Mouse (Mus musculus) lung, postnatal 36 days (tissue): ENCODE data around the gene Olfr17.
A peak's percentile ranks its signal among the peaks of the same experiment; 100 is the strongest.
"Not testable (repeated sequence)": the region's sequence is repeated elsewhere in the genome, so short reads cannot be mapped to it uniquely, and the experiment has no call there.

Experiments used
- DNase-seq: peaks from one replicate; pipeline ENCODE4 v3.0.0; 2022; ENCODE audit warnings: mixed read lengths

The Olfr17 gene

DNA sequence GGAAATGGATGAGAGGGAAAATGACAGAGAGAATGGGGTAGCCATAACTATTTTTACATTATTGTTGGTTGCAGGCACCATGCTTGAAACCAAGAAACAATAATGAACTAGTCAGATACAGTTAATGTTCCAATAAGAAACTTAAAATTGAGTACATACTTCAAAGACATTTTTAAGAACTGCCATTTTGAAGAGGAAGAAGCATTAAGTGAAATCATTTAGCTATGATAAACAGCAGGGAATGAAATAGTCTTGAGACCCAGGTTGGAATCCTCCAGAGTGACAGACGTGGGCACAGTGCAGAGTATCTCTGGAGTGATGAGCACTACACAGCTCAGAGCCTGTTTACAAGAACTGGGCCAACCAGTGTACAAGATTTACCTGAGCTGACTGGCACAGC is at the start of gene Olfr17:
Gene Olfr17 (plus strand): TSS at position 301 of the 400 bp plus-strand sequence.
- no peak for DNase-seq

DNA sequence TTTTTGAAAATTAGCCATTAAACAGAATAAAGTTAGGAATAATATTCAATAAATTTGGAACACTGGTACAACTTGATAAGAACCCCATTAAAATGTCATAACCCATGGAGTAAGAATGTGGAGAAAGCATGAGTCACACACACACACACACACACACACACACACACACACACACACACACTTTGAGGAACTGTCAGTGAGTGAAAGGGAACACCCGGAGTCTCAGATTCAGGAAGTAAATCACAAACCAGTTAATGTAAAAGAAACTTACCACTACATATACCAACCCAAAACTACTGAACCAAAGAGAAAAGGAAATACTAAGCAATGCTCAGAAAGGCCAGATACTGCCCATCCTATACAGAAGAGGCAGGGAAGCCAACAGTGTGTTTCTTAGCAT is 48.6 kb upstream of the Olfr17 start:
- peak; percentile 7 for DNase-seq

DNA sequence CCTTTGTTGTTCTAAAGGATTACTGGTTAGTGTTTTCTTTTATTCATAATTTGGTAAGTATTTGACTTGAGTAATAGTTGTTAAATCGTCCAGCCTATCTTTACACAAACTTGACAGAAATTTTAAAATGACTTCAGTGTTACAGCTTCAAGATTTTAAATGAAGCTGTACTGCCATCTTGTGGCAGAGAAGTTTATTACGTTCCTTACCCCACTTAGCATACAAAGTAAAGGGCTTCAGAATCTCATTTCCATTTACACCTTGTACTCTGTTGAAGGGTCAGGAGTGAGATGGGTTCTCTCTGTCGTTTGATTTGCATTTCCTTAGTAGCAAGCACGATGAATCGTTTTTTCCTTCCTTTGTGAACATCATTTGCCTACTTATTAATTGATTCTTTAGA is 47.2 kb upstream of the Olfr17 start:
- peak; percentile 66 for DNase-seq

DNA sequence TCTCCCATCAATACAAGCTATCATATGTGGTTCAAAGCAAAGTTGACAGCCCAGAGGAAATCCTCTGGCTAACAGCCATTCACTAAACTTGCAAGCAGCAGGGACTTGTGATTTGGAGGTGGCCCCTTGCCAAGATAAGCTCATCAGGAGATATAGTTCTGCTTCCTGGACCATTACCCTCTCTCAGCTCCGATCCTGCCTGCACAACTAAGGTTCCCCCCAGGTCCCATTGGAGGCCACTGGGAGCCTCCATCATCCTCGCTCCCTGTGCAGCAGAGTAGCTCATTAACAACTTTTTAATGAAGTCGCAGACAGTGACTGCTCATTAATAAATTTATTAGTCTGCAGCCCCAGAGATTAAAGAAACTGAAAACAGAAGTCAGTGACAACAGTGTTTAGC is 45.4 kb upstream of the Olfr17 start:
- no peak for DNase-seq

DNA sequence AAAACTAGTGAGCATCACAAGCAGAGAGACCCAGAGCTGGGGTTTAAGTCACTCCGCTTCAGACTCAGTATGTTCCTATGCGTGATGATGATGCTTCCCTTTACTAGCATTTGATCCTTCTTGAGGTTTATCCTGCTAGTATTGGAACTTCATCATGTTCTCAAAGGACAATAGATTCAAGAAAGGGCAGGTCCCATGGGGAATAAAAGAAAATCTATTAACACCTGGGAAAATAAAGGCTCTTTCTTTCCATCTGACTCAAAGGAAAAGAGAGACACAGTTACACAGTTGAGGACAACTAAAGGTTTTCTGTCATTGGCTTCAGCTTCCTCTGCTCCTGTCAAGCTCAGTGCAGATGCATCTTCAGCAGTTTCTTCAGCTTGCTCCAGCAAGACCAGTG is 22.3 kb upstream of the Olfr17 start, which contains the start of gene Olfr714:
Gene Olfr714 (plus strand): TSS at position 301 of the 400 bp plus-strand sequence.
- no peak for DNase-seq

DNA sequence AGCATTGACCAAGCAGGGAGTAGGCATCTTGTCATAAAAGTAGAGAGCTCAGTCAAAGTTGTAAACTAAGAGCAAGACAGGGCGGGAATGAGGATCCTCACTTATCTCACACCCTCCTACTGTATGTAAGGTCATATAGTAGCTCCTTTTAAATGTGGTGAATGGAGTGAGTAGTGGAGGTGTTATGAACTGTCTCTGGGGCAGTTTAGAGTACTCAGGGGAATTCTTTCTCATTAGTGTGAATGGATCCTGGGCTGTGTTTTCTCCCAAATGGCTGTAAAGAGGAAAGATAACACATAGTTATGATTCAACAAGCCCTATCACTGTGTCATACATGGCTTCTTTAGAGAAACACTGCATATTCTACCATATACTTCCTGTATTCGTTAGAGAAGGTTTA is 17.2 kb downstream of the Olfr17 start, which contains the start of gene Olfr715b:
Gene Olfr715b (minus strand): TSS at position 101 of the 400 bp plus-strand sequence.
- not testable (repeated sequence) for DNase-seq

DNA sequence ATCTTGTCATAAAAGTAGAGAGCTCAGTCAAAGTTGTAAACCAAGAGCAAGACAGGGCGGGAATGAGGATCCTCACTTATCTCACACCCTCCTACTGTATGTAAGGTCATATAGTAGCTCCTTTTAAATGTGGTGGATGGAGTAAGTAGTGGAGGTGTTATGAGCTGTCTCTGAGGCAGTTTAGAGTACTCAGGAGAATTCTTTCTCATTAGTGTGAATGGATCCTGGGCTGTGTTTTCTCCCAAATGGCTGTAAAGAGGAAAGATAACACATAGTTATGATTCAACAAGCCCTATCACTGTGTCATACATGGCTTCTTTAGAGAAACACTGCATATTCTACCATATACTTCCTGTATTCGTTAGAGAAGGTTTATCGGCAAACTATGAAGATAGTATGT is 38.0 kb downstream of the Olfr17 start, which contains the start of gene Olfr715:
Gene Olfr715 (minus strand): TSS at position 101 of the 400 bp plus-strand sequence.
- not testable (repeated sequence) for DNase-seq

DNA sequence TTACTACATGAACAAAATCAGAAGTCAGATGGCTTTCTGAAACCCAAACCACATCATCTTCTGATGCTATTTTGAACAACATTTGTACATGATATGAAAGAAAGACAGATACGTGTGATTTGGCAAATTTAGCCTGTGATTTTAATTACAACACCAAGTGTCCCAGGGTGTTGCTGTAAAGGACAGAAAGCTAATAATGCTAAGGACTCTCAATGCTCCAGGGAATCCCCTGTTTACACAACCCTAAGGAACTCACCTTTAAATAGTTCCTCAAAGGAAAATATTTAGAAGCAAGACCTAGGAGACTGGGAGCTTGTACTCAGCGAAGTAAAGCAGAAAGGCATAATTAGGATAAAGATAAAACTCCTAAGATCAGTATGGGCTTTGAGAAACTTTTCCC is 45.0 kb downstream of the Olfr17 start, which contains the start of gene Olfr716:
Gene Olfr716 (plus strand): TSS at position 301 of the 400 bp plus-strand sequence.
- DNase-seq, result not testable (repeated sequence)
